Mouse (Mus musculus) gastrocnemius, postnatal 4 days (tissue): Measurements from ENCODE around the gene Rnf146. TPM values are rescaled to one million over a fixed set of nuclear protein-coding genes. Genes with fewer than 3 reads are reported as not detected.
"Not testable (repeated sequence)": the region's sequence is repeated elsewhere in the genome, so short reads cannot be mapped to it uniquely, and the experiment has no call there.

Experiments used
- DNase-seq, 2 experiments: peaks; one replicate each; pipeline ENCODE4 v3.0.0; 2021 to 2022; ENCODE audit warnings: low spot score in 2 of 2, mixed read lengths in 2 of 2
- long read RNA-seq, 2 experiments: library from polyadenylated mRNA; stranded (forward); transcript quantifications; one replicate each; pipeline ENCODE4 v2.0.0; 2021
- total RNA-seq, 2 experiments: library from RNA; stranded (reverse); gene quantifications; 2 replicates each; pipeline ENCODE4 v1.2.3; 2021

Gene Rnf146
- 10 to 100 TPM; 48.5 to 58.4 TPM for total RNA-seq
- long read RNA-seq, experiment 1, full-length matches to known transcripts, result 9 of 11 reads
- long read RNA-seq, experiment 1, partial matches to known transcripts, result 1 of 11 reads
- long read RNA-seq, experiment 1, other reads (novel, unspliced or antisense), result 1 of 11 reads
- long read RNA-seq, experiment 2, full-length matches to known transcripts, result 11 of 13 reads
- long read RNA-seq, experiment 2, partial matches to known transcripts, result 1 of 13 reads
- long read RNA-seq, experiment 2, other reads (novel, unspliced or antisense), result 1 of 13 reads

GRCm38 (mm10) chr10:29362197-29362900, at the start of gene Rnf146:
Rnf146 (minus strand) TSS chr10:29362442.
- DNase-seq, result no peak

- no peak for DNase-seq
These were observed 40.5 kb upstream of the Rnf146 start for GRCm38 (mm10) chr10:29402656-29403268.

- not testable (repeated sequence) for DNase-seq
These were observed 32.6 kb upstream of the Rnf146 start for GRCm38 (mm10) chr10:29394890-29395289.

- no peak for DNase-seq
These were observed 19.3 kb upstream of the Rnf146 start for GRCm38 (mm10) chr10:29381558-29381957.

GRCm38 (mm10) chr10:29374065-29374464, 11.8 kb upstream of the Rnf146 start:
- DNase-seq, result no peak

- peak; percentile 89 to 90 for DNase-seq
These were observed 612 bp downstream of the Rnf146 start for GRCm38 (mm10) chr10:29361464-29362196.

- DNase-seq, result no peak
These were observed 1.2 kb downstream of the Rnf146 start for GRCm38 (mm10) chr10:29361095-29361463.

- DNase-seq, result no peak
These were observed 8.1 kb downstream of the Rnf146 start for GRCm38 (mm10) chr10:29354183-29354582.

- DNase-seq, result no peak
These were observed 9.7 kb downstream of the Rnf146 start for GRCm38 (mm10) chr10:29352575-29352974.

GRCm38 (mm10) chr10:29351420-29351819, 10.8 kb downstream of the Rnf146 start:
- no peak for DNase-seq

- DNase-seq, result no peak
These were observed 15.6 kb downstream of the Rnf146 start for GRCm38 (mm10) chr10:29346638-29347037.

GRCm38 (mm10) chr10:29344232-29344631, 18.0 kb downstream of the Rnf146 start:
- no peak for DNase-seq

GRCm38 (mm10) chr10:29338355-29339056, 23.7 kb downstream of the Rnf146 start:
- DNase-seq, result peak; percentile 20 to 35

GRCm38 (mm10) chr10:29333836-29334235, 28.4 kb downstream of the Rnf146 start:
- DNase-seq, result no peak

- DNase-seq, result no peak
These were observed 37.4 kb downstream of the Rnf146 start for GRCm38 (mm10) chr10:29324817-29325216.

- DNase-seq, result no peak
These were observed 48.3 kb downstream of the Rnf146 start for GRCm38 (mm10) chr10:29313905-29314304.

GRCm38 (mm10) chr10:29313064-29313638, 49.1 kb downstream of the Rnf146 start, which contains the start of gene Echdc1:
Echdc1 (plus strand) TSS chr10:29313166.
- peak; percentile 72 to 82 for DNase-seq

- no peak for DNase-seq
These were observed 50.6 kb downstream of the Rnf146 start for GRCm38 (mm10) chr10:29311480-29312219.

GRCm38 (mm10) chr10:29302230-29302629, 60.0 kb downstream of the Rnf146 start:
- no peak for DNase-seq
